Mouse (Mus musculus): Measurements from ENCODE around the gene Lbhd2. TPM values are rescaled to one million over a fixed set of nuclear protein-coding genes. Genes with fewer than 3 reads are reported as not detected.

The Lbhd2 gene
- polyA plus RNA-seq, 1 experiment from 2014 or later: not detected

GRCm38 (mm10) chr12:111445890-111446613, 39.4 kb downstream of the Lbhd2 start:
- no peak overlapping the region for H3K9ac ChIP-seq
- H3K27ac ChIP-seq (replicated peaks): no peak overlapping the region
- H3K4me1 ChIP-seq (replicated peaks): peaks cover 36% of the 10 kb centered on the region
- H3K27me3 ChIP-seq: peaks cover 100% of the 10 kb centered on the region
- peak overlapping the region; percentile 24 for H3K4me3 ChIP-seq
- ATAC-seq (ENCODE audit: low read depth): no peak
- peak overlapping the region; percentile 47 for H3K4me2 ChIP-seq
- no peaks in the 10 kb centered on the region for H3K36me3 ChIP-seq
- H3K9me3 ChIP-seq: no peaks in the 10 kb centered on the region
- 7% methylated on average over 27 of the region's 27 CpGs for WGBS

DNA sequence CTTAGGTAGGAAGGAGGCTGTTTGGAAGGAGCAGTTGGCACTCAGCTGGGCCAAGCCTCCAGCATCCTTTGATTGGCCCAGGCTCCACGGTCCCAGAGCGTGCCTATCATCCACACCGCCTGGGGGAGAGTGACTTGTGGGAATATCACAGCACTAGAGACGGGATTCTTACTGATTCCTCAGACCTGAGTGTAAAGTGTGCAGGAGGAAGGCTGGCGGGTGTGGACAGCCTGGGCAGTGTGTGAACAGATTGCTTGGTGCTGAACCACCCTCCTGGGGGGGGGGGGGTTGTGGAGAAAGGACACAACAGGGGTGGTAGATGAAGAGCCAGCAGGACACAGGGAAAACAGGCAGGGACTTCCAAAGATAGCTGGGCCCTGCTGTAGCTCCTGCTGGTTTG, 40.1 kb downstream of the Lbhd2 start:
- Histone ChIP-seq H3K9ac (no peak overlapping the region), H3K27ac (replicated peaks) (no peak overlapping the region), H3K4me2 (no peak overlapping the region), H3K36me3 (no peaks in the 10 kb centered on the region), H3K4me3 (no peak overlapping the region), H3K4me1 (replicated peaks) (peaks cover 34% of the 10 kb centered on the region), H3K27me3 (peaks cover 100% of the 10 kb centered on the region), H3K9me3 (no peaks in the 10 kb centered on the region)
- 21% methylated on average over 5 of the region's 5 CpGs for WGBS
- ATAC-seq (ENCODE audit: low read depth): no peak

DNA sequence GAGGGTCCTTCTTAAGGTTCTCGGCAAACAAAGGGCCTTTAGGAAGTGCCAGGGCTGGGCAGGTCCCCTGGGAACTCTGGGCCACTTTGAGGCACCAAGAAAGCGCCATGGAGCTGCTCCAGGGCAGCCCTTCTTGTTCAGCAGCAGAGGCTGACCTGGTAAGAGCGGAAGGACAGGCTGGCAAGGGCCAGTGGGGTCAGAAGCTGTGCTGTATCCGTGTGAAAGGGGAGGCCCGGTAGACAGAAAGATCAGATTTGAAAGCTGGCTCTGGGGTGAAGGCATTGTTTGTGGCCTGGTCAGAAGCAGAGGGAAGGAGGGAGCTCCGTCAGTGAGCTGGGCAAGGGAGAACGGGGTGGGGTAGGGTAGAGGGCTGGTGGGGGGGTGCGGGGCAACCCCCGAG, 40.7 kb downstream of the Lbhd2 start:
- Histone ChIP-seq H3K27me3 (peaks cover 100% of the 10 kb centered on the region), H3K27ac (replicated peaks) (no peak overlapping the region), H3K9me3 (no peaks in the 10 kb centered on the region), H3K36me3 (no peaks in the 10 kb centered on the region), H3K4me2 (no peak overlapping the region), H3K4me3 (no peak overlapping the region), H3K4me1 (replicated peaks) (peaks cover 28% of the 10 kb centered on the region), H3K9ac (no peak overlapping the region)
- ATAC-seq (ENCODE audit: low read depth): no peak
- 8% methylated on average over 9 of the region's 9 CpGs for WGBS

DNA sequence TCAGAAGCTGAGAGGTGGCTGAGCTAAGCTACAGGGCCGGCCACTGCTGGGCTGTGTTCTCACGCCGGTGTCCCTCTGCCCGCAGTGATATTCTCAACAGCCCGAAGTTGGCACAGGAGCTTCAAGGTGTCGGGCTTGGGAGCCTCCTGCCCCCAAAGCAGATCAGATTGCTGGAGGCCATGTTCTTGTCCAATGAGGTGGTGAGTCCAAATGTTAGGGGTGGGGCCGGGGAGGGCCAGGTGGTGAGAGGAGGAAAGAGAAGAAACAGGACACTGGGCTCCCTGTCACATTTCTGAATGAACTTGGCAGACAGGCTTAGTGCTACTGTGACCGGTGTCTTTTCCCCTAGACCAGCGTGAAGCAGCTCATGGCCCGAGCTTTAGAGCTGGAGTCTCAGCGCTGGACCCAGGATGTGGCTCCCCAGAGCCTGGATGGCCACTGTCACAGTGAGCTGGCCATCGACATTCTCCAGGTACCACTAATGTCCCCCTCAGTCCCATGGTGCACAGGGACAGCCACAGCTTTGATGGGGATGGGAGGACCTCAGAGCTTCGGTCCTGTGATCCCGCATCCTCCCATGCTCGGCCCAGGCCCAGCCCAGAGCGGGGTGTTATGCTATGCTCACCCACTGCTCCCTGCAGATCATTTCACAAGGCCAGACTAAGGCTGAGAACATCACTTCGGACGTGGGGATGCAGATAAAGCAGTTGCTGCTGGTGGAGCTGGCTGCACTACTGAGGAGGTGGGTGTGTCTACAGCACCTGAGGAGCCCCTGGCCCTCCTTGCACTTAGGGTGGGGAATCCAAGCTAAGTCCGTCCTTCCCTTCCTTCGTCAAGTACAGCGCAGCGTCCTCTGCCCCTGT, 41.5 kb downstream of the Lbhd2 start:
- Histone ChIP-seq H3K4me1 (replicated peaks) (peaks cover 20% of the 10 kb centered on the region), H3K4me3 (no peak overlapping the region), H3K4me2 (no peak overlapping the region), H3K9me3 (no peaks in the 10 kb centered on the region), H3K36me3 (no peaks in the 10 kb centered on the region), H3K27me3 (peaks cover 98% of the 10 kb centered on the region), H3K9ac (no peak overlapping the region), H3K27ac (replicated peaks) (no peak overlapping the region)
- 18% methylated on average over 22 of the region's 22 CpGs for WGBS
- ATAC-seq (ENCODE audit: low read depth): no peak

DNA sequence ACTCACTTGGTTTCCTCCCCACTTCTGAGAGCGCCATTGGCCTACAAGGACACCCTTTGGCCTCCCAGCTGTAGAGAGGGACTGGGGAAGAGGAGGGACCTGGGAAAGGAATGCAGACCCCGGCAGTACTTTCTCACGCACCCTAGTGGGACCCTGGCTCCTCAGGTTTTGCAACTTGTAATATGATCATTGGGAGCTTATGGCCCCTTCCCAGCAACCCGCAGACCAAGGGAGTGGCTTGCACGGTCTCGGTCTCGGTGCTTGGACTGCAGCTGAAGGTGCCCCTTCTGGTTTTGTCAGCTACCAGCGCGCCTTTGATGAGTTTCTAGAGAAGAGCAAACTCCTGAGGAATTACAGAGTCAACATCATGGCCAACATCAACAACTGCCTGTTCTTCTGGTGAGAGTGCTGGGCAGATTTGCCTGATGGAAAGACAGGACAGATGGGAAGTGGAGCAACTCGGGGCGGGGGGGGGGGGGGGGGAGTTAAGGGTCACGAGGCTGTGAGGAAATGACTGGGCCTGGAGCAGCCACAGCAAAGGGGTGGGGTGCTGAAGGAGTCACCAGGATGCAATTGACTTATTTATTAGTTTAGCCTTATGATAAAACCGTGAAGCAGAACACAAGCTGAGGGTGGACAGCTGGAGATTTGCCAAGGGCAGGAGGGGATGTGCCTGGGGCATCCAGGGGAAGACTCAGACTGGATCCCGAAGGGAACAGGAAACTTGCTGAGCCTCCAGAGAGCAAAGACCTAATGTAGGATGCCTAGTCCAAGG, 42.5 kb downstream of the Lbhd2 start:
- no peaks in the 10 kb centered on the region for H3K9me3 ChIP-seq
- ATAC-seq (ENCODE audit: low read depth): no peak
- no peaks in the 10 kb centered on the region for H3K36me3 ChIP-seq
- no peak overlapping the region for H3K27ac ChIP-seq (replicated peaks)
- WGBS: 16% methylated on average over 14 of the region's 14 CpGs
- H3K4me1 ChIP-seq (replicated peaks): peaks cover 17% of the 10 kb centered on the region
- H3K27me3 ChIP-seq: peaks cover 97% of the 10 kb centered on the region
- no peak overlapping the region for H3K9ac ChIP-seq
- H3K4me2 ChIP-seq: no peak overlapping the region
- H3K4me3 ChIP-seq: no peak overlapping the region

GRCm38 (mm10) chr12:111450359-111450758, 43.8 kb downstream of the Lbhd2 start:
- WGBS: 48% methylated on average over 6 of the region's 6 CpGs

GRCm38 (mm10) chr12:111451561-111451960, 45.0 kb downstream of the Lbhd2 start:
- Histone ChIP-seq H3K27me3 (peaks cover 88% of the 10 kb centered on the region), H3K36me3 (no peaks in the 10 kb centered on the region), H3K9me3 (no peaks in the 10 kb centered on the region), H3K4me1 (replicated peaks) (peaks cover 6% of the 10 kb centered on the region; the same call in 1 of the 2 replicates), H3K4me3 (no peak overlapping the region), H3K4me2 (no peak overlapping the region), H3K27ac (replicated peaks) (no peak overlapping the region), H3K9ac (no peak overlapping the region)
- 82% methylated on average over 7 of the region's 7 CpGs for WGBS
- ATAC-seq (ENCODE audit: low read depth): no peak

More at GRCm38 (mm10) chr12:111450359-111450758, 43.8 kb downstream of the Lbhd2 start:
- H3K4me3 ChIP-seq: no peak overlapping the region
- no peaks in the 10 kb centered on the region for H3K36me3 ChIP-seq
- no peak overlapping the region for H3K9ac ChIP-seq
- peaks cover 16% of the 10 kb centered on the region for H3K4me1 ChIP-seq (replicated peaks)
- no peak overlapping the region for H3K27ac ChIP-seq (replicated peaks)
- H3K4me2 ChIP-seq: no peak overlapping the region
- ATAC-seq (ENCODE audit: low read depth): no peak
- peaks cover 89% of the 10 kb centered on the region for H3K27me3 ChIP-seq
- H3K9me3 ChIP-seq: no peaks in the 10 kb centered on the region

DNA sequence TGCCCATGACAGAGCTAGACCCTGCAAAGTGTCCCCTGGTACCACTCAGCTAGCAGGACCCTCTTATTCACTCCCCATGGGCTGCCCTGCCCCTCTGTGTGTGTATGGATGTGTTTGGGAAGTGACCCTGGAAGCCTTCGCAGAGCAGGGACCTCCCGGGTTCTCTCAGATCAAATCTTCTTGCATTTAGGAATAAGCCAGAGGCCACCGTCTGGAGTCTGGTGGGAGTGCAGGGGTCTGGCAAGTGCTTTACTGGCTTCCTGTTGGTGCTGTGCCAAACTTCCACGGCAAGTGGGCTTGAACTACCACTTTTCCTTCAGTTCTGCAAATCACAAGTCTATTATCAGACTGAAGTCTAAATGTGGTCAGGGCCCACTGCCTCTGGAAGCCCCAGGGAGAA, 47.4 kb downstream of the Lbhd2 start:
- 42% methylated on average over 4 of the region's 4 CpGs for whole genome bisulfite sequencing
- H3K27ac ChIP-seq (replicated peaks): no peak overlapping the region
- no peaks in the 10 kb centered on the region; the same call in 1 of the 2 replicates for H3K4me1 ChIP-seq (replicated peaks)
- no peaks in the 10 kb centered on the region for H3K9me3 ChIP-seq
- H3K4me3 ChIP-seq: no peak overlapping the region
- H3K36me3 ChIP-seq: no peaks in the 10 kb centered on the region
- ATAC-seq (ENCODE audit: low read depth): no peak
- no peak overlapping the region for H3K4me2 ChIP-seq
- H3K27me3 ChIP-seq: peaks cover 82% of the 10 kb centered on the region
- no peak overlapping the region for H3K9ac ChIP-seq

DNA sequence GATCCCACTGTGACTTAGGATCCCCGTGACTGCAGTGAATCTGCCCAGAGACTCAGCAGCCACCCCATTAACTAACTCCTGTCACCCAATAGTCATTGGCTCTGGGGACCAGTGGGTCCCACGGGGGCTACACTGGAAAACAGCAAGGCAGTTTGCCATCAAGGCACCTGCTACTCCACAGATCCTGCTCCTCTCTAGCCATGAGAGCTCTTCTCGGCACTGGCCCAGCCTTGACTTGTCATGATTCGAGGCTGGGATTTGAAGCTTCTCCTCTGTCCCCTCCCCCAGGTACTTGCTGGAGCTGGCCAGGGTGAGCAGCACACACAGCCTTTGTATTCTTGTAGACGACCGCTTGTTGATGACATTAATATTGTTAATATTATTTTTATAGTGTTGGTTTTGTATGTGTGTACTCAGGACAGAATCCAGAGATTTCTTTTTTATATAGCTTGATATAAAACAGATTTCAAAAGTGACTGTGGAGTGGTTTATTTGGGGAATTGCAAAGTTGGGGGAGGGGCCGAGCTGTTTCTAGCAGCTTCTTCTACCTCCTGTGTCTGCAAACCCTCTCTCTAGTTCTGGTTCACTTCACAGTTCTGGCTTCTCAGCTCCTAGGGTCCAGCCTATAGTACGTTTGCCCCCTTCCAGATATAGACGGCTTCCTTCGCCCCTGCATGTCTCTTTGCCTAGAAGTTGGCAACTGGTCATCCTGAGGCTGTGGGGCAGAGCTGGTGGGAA, 48.1 kb downstream of the Lbhd2 start:
- Histone ChIP-seq H3K27me3 (peaks cover 78% of the 10 kb centered on the region), H3K4me2 (no peak overlapping the region), H3K4me1 (replicated peaks) (no peaks in the 10 kb centered on the region), H3K9me3 (no peaks in the 10 kb centered on the region), H3K36me3 (no peaks in the 10 kb centered on the region), H3K27ac (replicated peaks) (no peak overlapping the region), H3K4me3 (no peak overlapping the region), H3K9ac (no peak overlapping the region)
- 68% methylated on average over 10 of the region's 10 CpGs for WGBS
- ATAC-seq (ENCODE audit: low read depth): no peak

DNA sequence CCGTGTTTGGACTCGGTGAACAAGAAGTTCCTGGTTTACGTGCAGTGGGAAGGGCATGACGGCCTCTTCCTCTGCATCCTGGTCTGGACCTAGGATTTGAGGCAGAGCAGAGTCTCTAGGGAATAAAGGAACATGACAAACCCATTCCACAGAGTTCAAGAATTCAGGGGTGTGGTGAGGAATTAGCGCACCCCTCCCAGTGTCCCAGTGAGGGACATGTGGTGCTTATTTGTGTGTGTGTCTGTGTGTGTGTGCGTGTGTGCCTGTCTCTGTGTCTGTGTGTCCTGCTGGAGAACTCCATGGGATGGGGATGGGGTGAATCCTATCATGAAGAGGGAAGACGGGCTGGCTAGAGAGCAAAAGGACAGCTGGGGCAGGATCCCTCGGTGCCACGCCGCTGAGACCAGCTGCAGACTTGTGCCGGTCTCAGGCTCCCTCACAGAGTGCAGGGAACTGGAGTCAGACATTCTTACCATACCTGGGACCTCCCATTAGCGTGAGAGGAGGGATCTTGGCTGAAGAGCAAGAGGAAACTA, 48.8 kb downstream of the Lbhd2 start:
- no peak for ATAC-seq (ENCODE audit: low read depth)
- H3K27ac ChIP-seq (replicated peaks): no peak overlapping the region
- H3K36me3 ChIP-seq: no peaks in the 10 kb centered on the region
- WGBS: 71% methylated on average over 12 of the region's 12 CpGs
- peaks cover 77% of the 10 kb centered on the region for H3K27me3 ChIP-seq
- no peak overlapping the region for H3K4me3 ChIP-seq
- H3K9ac ChIP-seq: no peak overlapping the region
- H3K4me1 ChIP-seq (replicated peaks): no peaks in the 10 kb centered on the region
- H3K4me2 ChIP-seq: no peak overlapping the region
- no peaks in the 10 kb centered on the region for H3K9me3 ChIP-seq

DNA sequence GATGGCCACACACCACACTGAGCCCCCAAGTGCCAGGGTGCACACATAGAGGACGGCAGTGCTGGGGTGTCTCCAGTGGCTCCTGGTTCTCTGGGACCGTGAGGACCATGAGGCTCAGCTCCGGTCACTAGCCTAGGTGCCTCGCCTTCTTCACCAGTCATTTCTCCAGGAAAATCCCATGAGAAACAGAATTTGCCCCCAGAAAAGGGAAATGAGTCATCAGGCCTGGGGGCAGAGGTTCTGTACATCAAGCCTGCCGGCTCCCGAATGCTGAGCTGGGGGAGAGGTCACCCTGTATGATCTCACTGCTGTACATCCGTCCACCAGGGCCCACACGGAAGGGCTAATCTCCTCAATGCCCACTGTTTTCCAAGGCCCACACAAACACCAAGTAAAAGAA, 49.3 kb downstream of the Lbhd2 start:
- Histone ChIP-seq H3K27me3 (peaks cover 73% of the 10 kb centered on the region), H3K9ac (no peak overlapping the region), H3K4me1 (replicated peaks) (no peaks in the 10 kb centered on the region), H3K36me3 (no peaks in the 10 kb centered on the region), H3K4me2 (no peak overlapping the region), H3K4me3 (no peak overlapping the region), H3K27ac (replicated peaks) (no peak overlapping the region), H3K9me3 (no peaks in the 10 kb centered on the region)
- 61% methylated on average over 8 of the region's 8 CpGs for WGBS
- ATAC-seq (ENCODE audit: low read depth): no peak

Measured in neural tube, embryonic 13.5 days (tissue).